Mouse (Mus musculus): ENCODE measurements at regions not wholly inside any gene's neighbourhood (a gene's known extent, or its start where the extent isn't known, plus 50 kb on each side); places are given as distances from the start of the nearest gene placed in this dataset.

DNA sequence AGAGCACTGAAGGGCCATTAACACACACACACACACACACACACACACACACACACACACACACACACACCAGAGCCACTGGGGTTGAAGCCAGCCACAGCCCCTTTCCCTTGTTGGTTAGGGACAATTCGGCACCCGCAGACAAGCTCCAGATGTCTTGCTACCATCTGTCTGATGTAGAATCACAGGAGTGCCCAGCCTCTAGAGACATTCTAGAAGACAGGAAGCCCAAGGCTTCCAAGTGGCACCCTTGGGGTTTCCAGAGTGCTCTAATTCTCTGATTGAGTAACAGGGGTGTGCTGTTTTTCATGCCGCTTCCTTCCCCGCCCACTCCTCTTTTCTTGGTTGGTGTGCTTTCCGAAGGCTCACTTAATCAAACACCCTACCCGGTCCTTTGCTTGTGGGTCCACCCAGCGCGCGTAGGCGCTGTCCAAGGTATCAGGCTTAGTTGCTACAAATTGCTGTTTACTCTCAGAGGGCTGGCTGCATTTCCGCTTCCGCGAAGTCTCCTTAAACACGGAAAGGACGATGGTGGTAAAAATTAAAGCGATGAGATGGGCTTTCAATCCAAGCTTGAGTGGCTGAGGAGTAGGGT lies 59.5 kb upstream of the Zbtb18 start:
- Histone ChIP-seq H3K4me3 (replicated peaks) (no peak overlapping the region), H3K27me3 (replicated peaks) (no peaks in the 10 kb centered on the region), H3K4me1 (no peaks in the 10 kb centered on the region), H3K36me3 (no peaks in the 10 kb centered on the region), H3K9ac (no peak overlapping the region), H3K9me3 (no peaks in the 10 kb centered on the region), H3K27ac (no peak overlapping the region), H3K4me2 (peak overlapping the region; percentile 8; the same call in 1 of the 2 replicates)
- no peak for ATAC-seq (ENCODE audit: insufficient read depth, low FRiP score, low read depth)
- whole genome bisulfite sequencing = 11% methylated on average over 16 of the region's 16 CpGs

DNA sequence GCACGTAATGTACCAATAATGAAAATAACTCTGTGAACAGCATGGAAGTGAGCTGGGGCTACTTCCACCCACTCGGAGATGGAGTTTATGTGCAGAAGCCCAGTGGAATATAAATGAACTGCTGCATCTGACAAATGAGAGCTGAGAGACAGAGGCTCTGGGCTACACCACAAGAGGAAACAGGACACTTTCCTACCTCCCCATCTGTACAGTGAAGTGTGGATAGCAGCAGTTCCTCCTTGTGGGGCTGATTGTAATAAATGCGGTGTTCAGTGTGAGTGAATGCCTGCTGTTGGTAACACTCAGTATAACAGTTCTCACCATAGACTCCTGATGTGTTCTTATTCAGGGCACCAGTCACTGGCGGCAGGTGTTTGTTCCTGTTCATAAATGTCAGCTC lies 60.0 kb upstream of the Zbtb18 start:
- Histone ChIP-seq H3K36me3 (no peaks in the 10 kb centered on the region), H3K27me3 (replicated peaks) (no peaks in the 10 kb centered on the region), H3K9me3 (no peaks in the 10 kb centered on the region), H3K4me2 (no peak overlapping the region), H3K27ac (no peak overlapping the region), H3K9ac (no peak overlapping the region), H3K4me3 (replicated peaks) (no peak overlapping the region), H3K4me1 (no peaks in the 10 kb centered on the region)
- 81% methylated on average over 4 of the region's 4 CpGs for WGBS
- no peak for ATAC-seq (ENCODE audit: insufficient read depth, low FRiP score, low read depth)

DNA sequence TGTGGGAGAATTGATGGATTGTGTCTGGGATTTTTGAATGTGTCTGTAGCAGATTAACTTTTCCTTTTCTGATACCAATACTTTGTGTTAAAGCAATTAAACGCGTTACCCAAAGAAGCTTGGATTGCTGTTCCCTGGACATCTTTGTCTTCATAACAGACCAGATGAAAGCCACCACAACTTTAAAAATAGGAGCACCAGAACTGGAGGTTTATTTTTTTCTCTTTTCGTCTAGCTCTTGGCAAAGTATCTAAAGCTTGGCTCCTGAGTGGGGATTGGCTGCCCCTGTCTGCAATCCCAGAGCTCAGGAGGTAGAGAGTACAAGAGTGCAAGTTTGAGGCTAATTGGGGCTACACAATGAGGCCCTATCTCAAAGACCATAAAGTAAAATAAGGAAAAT lies 64.0 kb upstream of the Zbtb18 start:
- H3K9me3 ChIP-seq = no peaks in the 10 kb centered on the region
- WGBS = 92% methylated on average over 3 of the region's 3 CpGs
- no peak overlapping the region for H3K4me2 ChIP-seq
- no peak overlapping the region for H3K4me3 ChIP-seq (replicated peaks)
- H3K36me3 ChIP-seq = no peaks in the 10 kb centered on the region
- H3K27me3 ChIP-seq (replicated peaks) = no peaks in the 10 kb centered on the region
- no peak for ATAC-seq (ENCODE audit: insufficient read depth, low FRiP score, low read depth)
- H3K27ac ChIP-seq = no peak overlapping the region
- no peaks in the 10 kb centered on the region for H3K4me1 ChIP-seq
- no peak overlapping the region for H3K9ac ChIP-seq

- no peak overlapping the region for H3K27ac ChIP-seq
- WGBS = 21% methylated on average over 5 of the region's 5 CpGs
- no peak overlapping the region for H3K4me3 ChIP-seq (replicated peaks)
- no peak for ATAC-seq (ENCODE audit: insufficient read depth, low FRiP score, low read depth)
- no peaks in the 10 kb centered on the region for H3K9me3 ChIP-seq
- H3K27me3 ChIP-seq (replicated peaks) = no peaks in the 10 kb centered on the region
- no peaks in the 10 kb centered on the region for H3K36me3 ChIP-seq
- no peak overlapping the region for H3K9ac ChIP-seq
- no peak overlapping the region for H3K4me2 ChIP-seq
- H3K4me1 ChIP-seq = no peaks in the 10 kb centered on the region
Observed at GRCm38 (mm10) chr1:177373226-177373825, 68.8 kb upstream of the Zbtb18 start.

GRCm38 (mm10) chr1:177372066-177372465 lies 70.1 kb upstream of the Zbtb18 start:
- 64% methylated on average over 10 of the region's 10 CpGs for WGBS
- ATAC-seq (ENCODE audit: insufficient read depth, low FRiP score, low read depth) = no peak
- H3K27me3 ChIP-seq (replicated peaks) = no peaks in the 10 kb centered on the region
- no peaks in the 10 kb centered on the region for H3K4me1 ChIP-seq
- H3K9ac ChIP-seq = no peak overlapping the region
- no peak overlapping the region for H3K27ac ChIP-seq
- no peak overlapping the region for H3K4me3 ChIP-seq (replicated peaks)
- no peaks in the 10 kb centered on the region for H3K36me3 ChIP-seq
- no peak overlapping the region for H3K4me2 ChIP-seq
- H3K9me3 ChIP-seq = no peaks in the 10 kb centered on the region

GRCm38 (mm10) chr1:177367864-177368610 lies 74.1 kb upstream of the Zbtb18 start:
- Histone ChIP-seq H3K9ac (no peak overlapping the region), H3K4me3 (replicated peaks) (no peak overlapping the region), H3K4me2 (no peak overlapping the region), H3K9me3 (no peaks in the 10 kb centered on the region), H3K27ac (no peak overlapping the region), H3K27me3 (replicated peaks) (no peaks in the 10 kb centered on the region), H3K36me3 (no peaks in the 10 kb centered on the region), H3K4me1 (no peaks in the 10 kb centered on the region)
- ATAC-seq (ENCODE audit: insufficient read depth, low FRiP score, low read depth) = no peak
- WGBS = 73% methylated on average over 9 of the region's 9 CpGs

GRCm38 (mm10) chr1:177366914-177367313 lies 75.2 kb upstream of the Zbtb18 start:
- Histone ChIP-seq H3K9ac (no peak overlapping the region), H3K4me3 (replicated peaks) (no peak overlapping the region), H3K9me3 (no peaks in the 10 kb centered on the region), H3K27ac (no peak overlapping the region), H3K27me3 (replicated peaks) (no peaks in the 10 kb centered on the region), H3K36me3 (no peaks in the 10 kb centered on the region), H3K4me1 (no peaks in the 10 kb centered on the region), H3K4me2 (no peak overlapping the region)
- ATAC-seq (ENCODE audit: insufficient read depth, low FRiP score, low read depth) = no peak
- 76% methylated on average over 6 of the region's 6 CpGs for WGBS

DNA sequence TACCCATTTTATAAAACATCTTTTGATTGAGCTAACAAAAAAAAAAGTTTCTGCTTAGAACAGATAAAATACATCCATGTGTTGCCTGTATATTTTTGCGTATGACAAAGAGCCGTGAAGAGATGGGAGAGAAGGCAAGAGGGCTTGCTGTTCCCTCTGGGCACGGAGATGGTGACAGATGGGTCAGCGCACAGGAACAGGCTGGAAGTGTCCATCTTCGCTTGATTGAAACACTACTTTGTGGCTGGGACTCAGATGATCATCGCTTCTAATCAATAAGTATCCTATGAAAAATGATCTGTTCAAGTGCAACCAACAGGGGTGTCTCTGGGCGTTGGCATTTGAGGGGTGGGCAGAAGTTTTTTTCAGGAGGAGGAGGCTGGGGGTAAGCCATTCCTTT lies 75.7 kb upstream of the Zbtb18 start:
- H3K9me3 ChIP-seq = no peaks in the 10 kb centered on the region
- no peak overlapping the region for H3K4me2 ChIP-seq
- no peak overlapping the region for H3K4me3 ChIP-seq (replicated peaks)
- no peak overlapping the region for H3K9ac ChIP-seq
- no peaks in the 10 kb centered on the region for H3K27me3 ChIP-seq (replicated peaks)
- no peaks in the 10 kb centered on the region for H3K36me3 ChIP-seq
- no peak overlapping the region for H3K27ac ChIP-seq
- WGBS = 77% methylated on average over 7 of the region's 7 CpGs
- ATAC-seq (ENCODE audit: insufficient read depth, low FRiP score, low read depth) = no peak
- H3K4me1 ChIP-seq = no peaks in the 10 kb centered on the region

GRCm38 (mm10) chr1:177364355-177364754 lies 77.8 kb upstream of the Zbtb18 start:
- Histone ChIP-seq H3K9ac (no peak overlapping the region), H3K27ac (no peak overlapping the region), H3K4me3 (replicated peaks) (no peak overlapping the region), H3K4me2 (no peak overlapping the region), H3K27me3 (replicated peaks) (no peaks in the 10 kb centered on the region), H3K9me3 (no peaks in the 10 kb centered on the region), H3K36me3 (no peaks in the 10 kb centered on the region), H3K4me1 (no peaks in the 10 kb centered on the region)
- ATAC-seq (ENCODE audit: insufficient read depth, low FRiP score, low read depth) = no peak
- 84% methylated on average over 7 of the region's 7 CpGs for WGBS

DNA sequence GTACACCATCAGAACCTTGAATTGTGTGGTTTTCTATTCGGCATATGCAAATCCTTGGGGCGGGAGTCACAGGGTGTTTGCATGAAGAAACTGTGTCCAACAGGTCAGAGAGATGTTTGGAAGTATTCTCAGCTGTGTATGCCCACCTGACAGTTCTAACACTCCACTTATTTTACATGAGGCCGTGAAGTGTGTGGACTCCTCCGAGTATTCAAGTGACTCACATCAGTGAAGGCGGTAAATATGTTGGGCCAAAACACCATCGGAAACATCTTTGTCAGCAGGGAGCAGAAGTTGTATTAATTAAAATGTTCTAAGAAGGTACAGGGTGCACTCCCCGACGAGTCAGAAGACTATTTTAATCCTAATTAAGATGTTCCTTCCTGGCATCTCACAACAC lies 79.8 kb upstream of the Zbtb18 start:
- H3K27me3 ChIP-seq (replicated peaks) = no peaks in the 10 kb centered on the region
- no peak overlapping the region for H3K9ac ChIP-seq
- 90% methylated on average over 8 of the region's 8 CpGs for WGBS
- ATAC-seq (ENCODE audit: insufficient read depth, low FRiP score, low read depth) = no peak
- H3K4me2 ChIP-seq = no peak overlapping the region
- H3K27ac ChIP-seq = no peak overlapping the region
- H3K4me3 ChIP-seq (replicated peaks) = no peak overlapping the region
- H3K4me1 ChIP-seq = no peaks in the 10 kb centered on the region
- H3K36me3 ChIP-seq = no peaks in the 10 kb centered on the region
- H3K9me3 ChIP-seq = no peaks in the 10 kb centered on the region

DNA sequence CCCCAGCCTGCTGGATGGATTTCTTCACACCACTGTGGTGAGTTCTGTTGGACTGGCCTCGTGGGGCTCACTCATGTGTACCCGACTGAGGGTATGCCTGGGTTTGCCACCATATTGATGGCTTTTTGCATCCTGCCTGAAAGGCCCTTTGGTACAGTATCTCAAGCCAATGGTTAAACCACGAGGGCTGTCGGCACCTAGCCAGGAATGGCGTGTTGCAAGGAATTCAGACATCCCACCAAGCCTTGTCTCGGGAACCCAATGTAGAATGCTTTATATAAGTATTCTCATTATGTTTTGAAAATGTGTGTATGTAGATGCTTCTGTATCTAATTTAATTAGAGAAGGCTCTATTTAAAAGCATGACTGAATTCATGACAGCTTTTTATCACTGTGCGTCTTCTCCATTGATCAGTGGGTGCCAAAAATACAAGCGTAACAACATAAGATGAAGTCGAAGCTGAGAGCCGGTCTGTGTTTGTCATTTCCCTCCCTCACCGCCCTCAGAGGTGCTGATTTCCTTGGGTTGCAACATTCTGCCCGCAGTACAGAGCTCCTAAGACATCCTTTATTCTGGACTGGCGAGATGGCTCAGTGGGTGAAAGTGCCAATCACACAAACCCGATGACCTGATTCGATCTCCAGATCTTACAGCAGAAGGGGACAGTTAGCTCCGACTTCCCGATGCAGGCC lies 90.5 kb upstream of the Akt3 start:
- no peaks in the 10 kb centered on the region for H3K27me3 ChIP-seq (replicated peaks)
- H3K9ac ChIP-seq = no peak overlapping the region
- no peaks in the 10 kb centered on the region for H3K36me3 ChIP-seq
- H3K27ac ChIP-seq = no peak overlapping the region
- no peak overlapping the region for H3K4me2 ChIP-seq
- no peaks in the 10 kb centered on the region for H3K4me1 ChIP-seq
- H3K9me3 ChIP-seq = no peaks in the 10 kb centered on the region
- no peak for ATAC-seq (ENCODE audit: insufficient read depth, low FRiP score, low read depth)
- no peak overlapping the region for H3K4me3 ChIP-seq (replicated peaks)
- WGBS = 91% methylated on average over 17 of the region's 17 CpGs

DNA sequence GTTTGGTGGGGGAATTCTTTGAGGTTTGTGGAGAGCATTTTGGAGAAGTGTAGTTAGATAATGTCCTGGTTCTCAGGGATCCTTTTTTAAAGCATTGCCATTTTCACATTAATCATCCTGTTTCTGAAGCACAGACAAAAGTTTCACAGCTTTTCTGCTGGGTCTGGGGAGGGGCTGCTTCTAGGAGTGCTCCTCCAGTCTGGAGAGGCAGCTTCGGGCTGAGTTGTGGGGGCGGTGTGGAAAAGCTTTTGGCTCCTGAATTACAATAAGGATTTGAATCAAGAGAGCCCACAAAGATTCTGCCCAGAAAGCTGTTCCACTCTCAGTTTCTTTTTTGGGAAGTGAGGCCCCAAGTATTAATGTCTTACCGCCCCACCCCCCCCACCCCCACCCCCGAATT lies 89.2 kb upstream of the Akt3 start:
- no peaks in the 10 kb centered on the region for H3K36me3 ChIP-seq
- no peak overlapping the region for H3K4me3 ChIP-seq (replicated peaks)
- no peaks in the 10 kb centered on the region for H3K9me3 ChIP-seq
- no peak overlapping the region for H3K4me2 ChIP-seq
- no peaks in the 10 kb centered on the region for H3K27me3 ChIP-seq (replicated peaks)
- WGBS = 42% methylated on average over 4 of the region's 4 CpGs
- no peak overlapping the region for H3K27ac ChIP-seq
- H3K4me1 ChIP-seq = peaks cover 3% of the 10 kb centered on the region; the same call in 1 of the 2 replicates
- ATAC-seq (ENCODE audit: insufficient read depth, low FRiP score, low read depth) = no peak
- H3K9ac ChIP-seq = no peak overlapping the region

Data from stomach, embryonic 15.5 days (tissue).